Mouse (Mus musculus) liver, embryonic 14.5 days (tissue): ENCODE data around the gene Mllt3. TPM values are rescaled to one million over a fixed set of nuclear protein-coding genes. Genes with fewer than 3 reads are reported as not detected.

Experiments
- ATAC-seq: fragments of 200-750 bp; cut with Nextera tagmentation; 2 replicates; pipeline ENCODE4 v1.8.0; 2017; ENCODE audit warnings: moderate number of reproducible peaks, mild to moderate bottlenecking, moderate library complexity; ENCODE audit not compliant: insufficient read depth
- DNase-seq, 3 experiments: peaks; one replicate each; pipeline ENCODE4 v3.0.0-alpha.2; 2012 to 2013; ENCODE audit warnings: low read depth in 3 of 3, low spot score in 3 of 3
- H3K27ac ChIP-seq: fragments of 300-500 bp; sonication (generic); 2 replicates; pipeline ENCODE4 v1.5.1; 2014; ENCODE audit warnings: moderate library complexity, mild to moderate bottlenecking, control low read depth, inconsistent platforms
- H3K27me3 ChIP-seq: fragments of 300-500 bp; sonication (generic); 2 replicates; pipeline ENCODE4 v1.6.1; 2014; ENCODE audit warnings: mild to moderate bottlenecking, low read length, moderate library complexity; ENCODE audit not compliant: control insufficient read depth, insufficient read depth
- H3K36me3 ChIP-seq: fragments of 300-500 bp; sonication (generic); replicated peaks from 2 replicates; pipeline ENCODE4 v1.6.1; 2014; ENCODE audit warnings: low read depth; ENCODE audit not compliant: control insufficient read depth, insufficient read depth
- H3K4me1 ChIP-seq, 2 experiments: fragments of 200-500 bp in 1 of 2; fragments of 300-500 bp in 1 of 2; sonication (generic) in 1 of 2; replicated peaks; 2 replicates each; pipeline ENCODE4 v1.6.1; 2012 to 2014; ENCODE audit warnings: antibody characterized with exemption in 1 of 2, inconsistent platforms in 1 of 2, low read length in 1 of 2; ENCODE audit not compliant: control insufficient read depth in 2 of 2, insufficient read depth in 2 of 2
- H3K4me2 ChIP-seq: fragments of 300-500 bp; sonication (generic); 2 replicates; pipeline ENCODE4 v1.6.1; 2014; ENCODE audit warnings: low read depth, mild to moderate bottlenecking, control low read depth, moderate library complexity
- H3K4me3 ChIP-seq, 2 experiments: fragments of 200-500 bp in 1 of 2; fragments of 300-500 bp in 1 of 2; sonication (generic) in 1 of 2; 2 replicates each; pipeline ENCODE4 v1.5.1; 2012 to 2014; ENCODE audit warnings: low read depth in 2 of 2, low read length in 2 of 2, mild to moderate bottlenecking in 2 of 2, control low read depth in 1 of 2, inconsistent platforms in 1 of 2, moderate library complexity in 1 of 2; ENCODE audit not compliant: insufficient read depth in 1 of 2
- H3K9ac ChIP-seq: fragments of 300-500 bp; sonication (generic); replicated peaks from 2 replicates; pipeline ENCODE4 v1.6.1; 2014; ENCODE audit warnings: mild to moderate bottlenecking, control low read depth, moderate library complexity
- H3K9me3 ChIP-seq: fragments of 300-500 bp; sonication (generic); 2 replicates; pipeline ENCODE4 v1.6.1; 2016; ENCODE audit warnings: low read length, mixed read lengths; ENCODE audit not compliant: control insufficient read depth
- CTCF ChIP-seq: IDR thresholded peaks from 2 replicates; pipeline ENCODE4 v1.5.1; 2016; ENCODE audit warnings: antibody characterized with exemption, low read depth, control low read depth
- EP300 ChIP-seq: IDR thresholded peaks from 2 replicates; pipeline ENCODE4 v1.6.1; 2016; ENCODE audit warnings: antibody characterized with exemption, low read depth
- WGBS: fragments of 180-500 bp; shearing (Covaris S2); extraction: QIAGEN DNeasy Blood & Tissue Kit; methylation state at CpG from one replicate; pipeline ENCODE4 v1.1.7; 2014; ENCODE audit not compliant: insufficient replicate concordance; 5-methylcytosine and 5-hydroxymethylcytosine counted together
- polyA plus RNA-seq, 2 experiments: library from polyadenylated mRNA; depleted of rRNA in 1 of 2; stranded (reverse) in 1 of 2; unstranded in 1 of 2; fragments of >200 nt; fragmentation: Nextera tagmentation in 1 of 2; extraction: Ambion mirVana in 1 of 2; gene quantifications; 2 replicates each; pipeline versions ENCODE4 v1.2.1 to v1.2.3; 2012 to 2014

Mllt3 gene
- polyA plus RNA-seq, 2 experiments = 52.8 to 87.7 TPM

DNA sequence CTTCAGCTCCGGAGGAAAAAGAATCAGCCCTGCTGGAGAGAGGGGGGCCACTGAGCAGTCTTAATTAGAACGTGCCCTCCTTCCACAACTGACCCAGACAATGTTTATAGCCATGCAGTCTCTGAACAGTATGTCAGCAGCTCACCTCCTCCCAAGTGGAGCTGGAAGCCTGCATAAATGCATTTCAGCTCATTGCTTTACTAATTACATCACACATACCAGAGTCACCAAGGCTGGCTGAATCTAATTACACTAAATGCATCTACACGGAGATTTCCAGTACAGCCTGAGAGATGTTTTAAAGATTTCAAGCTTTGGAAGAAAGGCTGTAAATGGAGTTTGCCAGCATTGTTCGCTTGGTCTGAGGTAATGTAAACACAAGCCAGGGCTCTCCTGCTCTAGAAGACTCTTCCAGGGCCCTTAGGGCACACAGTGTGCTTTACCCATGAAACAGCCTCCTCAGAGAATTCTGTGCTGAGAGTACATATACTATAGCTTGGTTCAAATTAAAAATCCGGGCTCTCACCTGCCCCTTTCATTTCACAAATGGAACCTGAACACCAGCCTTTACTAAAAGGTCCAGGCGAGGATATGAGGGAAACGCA, 293.5 kb downstream of the Mllt3 start:
- no peak overlapping the region for H3K4me3 ChIP-seq
- DNase-seq = no peak
- H3K9ac ChIP-seq = no peak overlapping the region
- no peak overlapping the region for H3K27ac ChIP-seq
- no peaks in the 10 kb centered on the region for H3K36me3 ChIP-seq
- TF ChIP-seq EP300 (no peak), CTCF (no peak)
- no peaks in the 10 kb centered on the region for H3K9me3 ChIP-seq
- H3K4me2 ChIP-seq = no peak overlapping the region
- H3K27me3 ChIP-seq = no peaks in the 10 kb centered on the region
- WGBS = 52% methylated on average over 7 of the region's 7 CpGs
- H3K4me1 ChIP-seq = no peaks in the 10 kb centered on the region
- ATAC-seq = no peak

DNA sequence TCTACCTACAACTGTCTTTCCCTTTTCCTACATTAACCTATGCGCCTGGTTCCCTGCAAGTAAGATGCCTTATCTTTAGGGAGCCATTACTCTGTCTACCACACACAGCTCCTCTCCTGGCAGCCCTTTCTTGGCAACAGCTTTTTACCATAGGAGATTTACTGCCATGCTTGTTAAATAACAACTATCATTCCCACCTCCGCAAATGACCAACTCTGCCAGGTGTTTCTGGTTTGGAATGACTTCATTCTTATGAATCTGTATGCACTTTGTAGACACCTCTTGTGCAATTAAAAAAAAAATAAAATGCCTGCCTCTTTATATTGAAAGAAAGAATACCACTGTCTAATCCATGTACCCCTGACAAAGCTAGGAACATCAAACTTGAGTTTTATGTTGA, 294.1 kb downstream of the Mllt3 start:
- 74% methylated on average over 2 of the region's 2 CpGs for WGBS
- no peaks in the 10 kb centered on the region for H3K36me3 ChIP-seq
- no peak overlapping the region for H3K4me3 ChIP-seq
- no peak overlapping the region for H3K27ac ChIP-seq
- H3K4me1 ChIP-seq = no peaks in the 10 kb centered on the region
- no peaks in the 10 kb centered on the region for H3K27me3 ChIP-seq
- DNase-seq (no peak), ATAC-seq (no peak)
- H3K9ac ChIP-seq = no peak overlapping the region
- H3K4me2 ChIP-seq = no peak overlapping the region
- TF ChIP-seq EP300 (no peak), CTCF (no peak)
- no peaks in the 10 kb centered on the region for H3K9me3 ChIP-seq

DNA sequence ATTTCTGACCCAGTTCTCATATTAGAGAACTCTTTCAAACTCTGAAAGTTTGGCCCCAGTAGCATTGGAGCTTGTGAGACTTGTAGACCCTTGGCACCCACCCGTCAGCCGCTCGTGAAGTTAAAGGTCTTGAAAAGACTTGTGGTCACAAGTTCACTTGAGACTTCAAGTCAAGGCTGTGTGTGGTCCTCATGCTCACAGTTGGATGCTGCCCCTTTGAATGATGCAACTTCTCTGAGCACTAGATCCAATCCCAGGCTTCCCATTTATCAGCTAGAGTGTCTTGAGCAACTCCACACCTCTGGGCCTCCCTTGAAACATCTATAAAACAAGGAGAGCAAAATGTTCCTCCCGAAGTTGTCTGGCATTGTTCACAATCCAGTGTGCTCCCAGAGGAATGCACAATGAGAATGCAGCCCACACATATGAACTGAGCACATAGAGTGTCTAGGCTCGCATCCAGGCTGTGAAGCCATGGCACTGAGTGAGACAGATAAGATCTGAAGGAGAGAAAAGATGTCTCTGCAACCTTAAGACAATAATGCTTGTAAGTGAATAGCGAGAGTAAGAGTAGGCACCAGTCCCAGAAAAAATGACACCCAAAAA, 295.9 kb downstream of the Mllt3 start:
- no peak overlapping the region for H3K4me3 ChIP-seq
- no peak overlapping the region for H3K9ac ChIP-seq
- WGBS = 69% methylated on average over 6 of the region's 6 CpGs
- no peak for ATAC-seq
- no peaks in the 10 kb centered on the region for H3K9me3 ChIP-seq
- H3K27ac ChIP-seq = no peak overlapping the region
- no peaks in the 10 kb centered on the region for H3K27me3 ChIP-seq
- no peaks in the 10 kb centered on the region for H3K4me1 ChIP-seq
- H3K4me2 ChIP-seq = no peak overlapping the region
- no peak for DNase-seq
- no peaks in the 10 kb centered on the region for H3K36me3 ChIP-seq
- TF ChIP-seq CTCF (no peak), EP300 (no peak)

- Histone ChIP-seq H3K27ac (no peak overlapping the region), H3K9ac (no peak overlapping the region), H3K4me2 (no peak overlapping the region), H3K4me1 (no peaks in the 10 kb centered on the region), H3K27me3 (no peaks in the 10 kb centered on the region), H3K36me3 (no peaks in the 10 kb centered on the region), H3K4me3 (no peak overlapping the region), H3K9me3 (no peaks in the 10 kb centered on the region)
- WGBS = 53% methylated on average over 3 of the region's 3 CpGs
- TF ChIP-seq EP300 (no peak), CTCF (no peak)
- ATAC-seq = no peak
- DNase-seq = no peak
Observed at GRCm38 (mm10) chr4:87736779-87737178, 296.4 kb downstream of the Mllt3 start.

- TF ChIP-seq CTCF (no peak), EP300 (no peak)
- no peak overlapping the region for H3K9ac ChIP-seq
- WGBS = 51% methylated on average over 5 of the region's 5 CpGs
- no peaks in the 10 kb centered on the region for H3K4me1 ChIP-seq
- H3K27me3 ChIP-seq = no peaks in the 10 kb centered on the region
- H3K36me3 ChIP-seq = no peaks in the 10 kb centered on the region
- H3K4me3 ChIP-seq = no peak overlapping the region
- H3K4me2 ChIP-seq = no peak overlapping the region
- no peak overlapping the region for H3K27ac ChIP-seq
- ATAC-seq (no peak), DNase-seq (no peak)
- no peaks in the 10 kb centered on the region for H3K9me3 ChIP-seq
Observed at GRCm38 (mm10) chr4:87731118-87731672, 302.0 kb downstream of the Mllt3 start.
